Mouse (Mus musculus): Measurements from ENCODE around the gene Ptprq.
A peak's percentile ranks its signal among the peaks of the same experiment; 100 is the strongest.

Ptprq gene

DNA sequence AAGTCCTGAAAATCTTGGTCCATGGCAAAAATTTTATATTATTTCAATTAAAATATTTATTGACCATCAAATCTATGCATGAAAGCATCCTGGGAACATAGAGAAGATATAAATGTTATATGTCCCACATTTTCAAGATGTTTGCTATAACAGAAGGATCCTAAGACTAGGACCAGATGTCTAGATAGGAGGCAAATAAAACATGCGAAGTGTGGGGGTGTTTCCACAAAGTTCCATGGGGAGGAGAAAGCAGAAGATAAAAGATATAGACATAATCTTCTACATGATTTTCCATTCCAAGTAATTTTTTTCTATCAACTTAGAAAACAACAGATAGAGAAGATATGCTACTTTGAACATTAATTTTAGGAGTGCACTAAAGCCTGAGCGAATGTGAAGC lies 70.2 kb downstream of the Ptprq start:
- DNase-seq (ENCODE audit: extremely low read depth, low read depth) = no peak

GRCm38 (mm10) chr10:107628104-107628503 lies 91.7 kb downstream of the Ptprq start:
- no peak for DNase-seq (ENCODE audit: extremely low read depth, low read depth)

GRCm38 (mm10) chr10:107626648-107627047 lies 93.2 kb downstream of the Ptprq start:
- no peak for DNase-seq (ENCODE audit: extremely low read depth, low read depth)

GRCm38 (mm10) chr10:107624211-107624610 lies 95.6 kb downstream of the Ptprq start:
- no peak for DNase-seq (ENCODE audit: extremely low read depth, low read depth)

DNA sequence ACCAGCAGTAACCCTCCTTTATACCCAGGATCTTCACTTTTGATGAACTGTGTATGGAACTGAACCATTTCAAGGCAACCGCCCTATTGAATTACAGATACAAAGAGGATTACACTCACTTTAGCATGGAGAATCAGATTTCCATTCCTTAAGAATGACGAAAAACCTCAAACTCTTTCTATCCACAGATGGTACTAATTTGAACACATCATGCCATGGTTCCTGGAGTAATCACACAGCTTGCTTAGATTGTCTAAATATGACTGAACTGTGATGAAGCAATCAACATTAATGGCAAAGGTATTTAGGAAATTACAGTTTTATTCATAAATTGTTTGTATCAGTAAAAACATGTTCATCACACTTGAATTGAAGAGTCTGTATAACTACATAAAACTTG lies 104.4 kb downstream of the Ptprq start:
- no peak for DNase-seq (ENCODE audit: extremely low read depth, low read depth)

DNA sequence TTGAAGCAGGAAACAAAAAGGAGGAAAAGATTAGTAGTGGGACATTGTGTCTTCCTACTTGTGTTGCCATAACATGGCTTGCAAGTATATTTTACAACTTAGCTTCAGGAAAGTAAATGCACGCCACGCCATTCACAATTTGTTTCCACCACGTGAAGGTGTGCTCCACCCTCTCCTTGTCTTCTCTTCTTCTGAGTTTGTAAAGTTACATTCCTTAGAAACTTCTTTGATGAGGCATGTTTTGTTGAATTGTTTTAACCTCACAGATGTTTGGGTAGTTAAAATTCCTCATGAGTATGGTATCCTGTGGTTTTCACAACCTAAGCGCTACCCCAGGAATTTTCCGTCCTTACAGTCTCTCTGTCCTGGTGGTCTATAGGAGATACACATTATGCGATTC lies 118.5 kb downstream of the Ptprq start:
- no peak for DNase-seq (ENCODE audit: extremely low read depth, low read depth)

DNA sequence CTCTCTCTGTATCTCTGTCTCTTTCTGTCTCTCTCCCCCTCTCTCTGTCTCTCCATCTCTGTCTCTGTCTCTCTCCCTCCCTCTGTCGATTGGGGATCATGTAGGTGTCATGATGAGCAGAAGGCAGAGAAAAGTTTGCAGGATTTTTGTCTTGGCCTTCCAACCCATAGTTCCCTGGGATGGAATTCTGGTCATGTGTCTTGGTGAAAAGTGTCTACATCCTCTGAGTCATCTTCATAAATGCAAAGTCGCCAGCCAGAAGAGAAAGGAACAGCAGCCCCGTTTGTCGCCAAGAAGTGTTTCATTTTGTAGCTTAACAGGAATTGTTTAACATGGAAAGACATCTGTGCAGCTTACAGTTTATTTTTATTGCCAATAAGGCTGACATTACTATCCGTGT lies 136.5 kb downstream of the Ptprq start:
- no peak for DNase-seq (ENCODE audit: extremely low read depth, low read depth)

- no peak for DNase-seq (ENCODE audit: extremely low read depth, low read depth)
Observed at GRCm38 (mm10) chr10:107569044-107569443, 150.8 kb downstream of the Ptprq start.

DNA sequence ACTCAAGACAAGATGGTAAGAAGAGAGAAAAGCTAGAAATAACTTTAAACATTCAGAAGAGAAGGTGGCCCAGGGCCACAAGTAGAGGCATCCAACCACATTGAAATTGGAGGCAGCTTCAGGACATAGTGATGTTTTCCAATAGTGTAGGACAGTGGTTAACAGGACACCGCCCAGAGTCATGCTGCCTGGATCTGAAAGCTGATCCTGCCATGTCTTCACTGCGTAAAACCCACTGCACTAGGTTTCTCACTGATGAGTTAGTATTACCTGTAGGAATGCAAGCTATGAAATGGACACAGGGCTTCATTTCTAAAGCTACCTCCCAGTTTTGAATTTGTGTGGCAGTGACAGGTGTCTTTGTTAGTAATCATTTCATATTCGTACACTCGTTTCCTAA lies 151.6 kb downstream of the Ptprq start:
- no peak for DNase-seq (ENCODE audit: extremely low read depth, low read depth)

- DNase-seq (ENCODE audit: extremely low read depth, low read depth) = no peak
Observed at GRCm38 (mm10) chr10:107562875-107563274, 157.0 kb downstream of the Ptprq start.

DNA sequence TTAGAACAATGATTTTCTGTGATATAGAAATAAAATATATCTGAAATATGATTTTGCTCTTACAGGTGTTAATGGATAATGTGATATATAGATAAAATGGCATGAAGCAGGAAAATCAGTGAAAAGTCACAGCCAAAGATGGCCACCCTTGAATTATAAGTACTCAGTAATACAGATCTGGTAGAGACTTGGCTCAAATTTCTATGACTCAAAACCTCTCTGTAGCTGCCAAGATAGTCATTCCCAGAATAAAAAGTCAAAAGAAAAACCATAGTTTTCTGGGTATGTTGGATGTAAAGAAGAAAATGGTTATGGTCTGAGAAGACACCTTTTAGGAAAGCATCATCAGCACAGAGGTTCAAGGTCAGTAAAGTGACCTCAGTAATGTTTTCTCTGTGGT lies 159.0 kb downstream of the Ptprq start:
- no peak for DNase-seq (ENCODE audit: extremely low read depth, low read depth)

DNA sequence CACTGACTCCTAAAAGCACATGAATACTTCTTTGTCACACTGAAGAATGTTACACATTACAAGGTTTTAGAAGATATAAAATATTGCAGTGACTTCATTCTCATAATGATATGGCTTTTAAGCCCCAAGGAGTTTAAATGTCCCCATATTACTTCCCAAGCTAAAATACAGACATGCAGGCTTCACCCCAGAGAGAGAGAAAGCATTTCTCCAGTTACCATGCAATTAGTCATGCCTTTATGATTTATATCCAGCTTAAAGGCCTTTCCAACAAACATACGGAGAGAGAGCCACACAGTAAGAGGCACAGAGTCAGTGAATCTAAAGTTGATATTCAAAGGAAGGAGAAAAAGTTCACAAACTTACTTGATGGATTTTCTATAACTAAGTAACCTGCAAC lies 176.8 kb downstream of the Ptprq start:
- DNase-seq (ENCODE audit: extremely low read depth, low read depth) = no peak

- DNase-seq (ENCODE audit: extremely low read depth, low read depth) = no peak
Observed at GRCm38 (mm10) chr10:107528758-107529157, 191.1 kb downstream of the Ptprq start.

DNA sequence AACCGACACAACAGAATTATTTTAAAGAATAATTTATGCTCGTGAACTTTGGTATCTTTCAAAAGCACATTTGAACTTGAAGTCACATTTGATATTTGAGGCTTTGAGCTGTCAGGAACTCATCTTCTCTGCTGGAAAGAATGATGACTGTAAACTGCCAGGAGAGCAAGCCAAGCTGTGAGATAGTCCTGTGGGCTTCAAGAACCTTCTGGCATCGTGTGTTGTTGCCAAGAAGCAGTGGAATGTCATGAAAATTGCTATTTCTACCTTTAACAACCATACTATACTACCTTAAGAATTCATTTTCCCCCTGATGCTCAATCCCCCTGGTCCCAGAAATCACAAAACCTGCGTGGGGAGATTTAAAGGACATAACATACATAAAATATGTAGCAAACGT lies 200.6 kb downstream of the Ptprq start:
- DNase-seq (ENCODE audit: extremely low read depth, low read depth) = no peak

GRCm38 (mm10) chr10:107516641-107517040 lies 203.2 kb downstream of the Ptprq start:
- no peak for DNase-seq (ENCODE audit: extremely low read depth, low read depth)

- no peak for DNase-seq (ENCODE audit: extremely low read depth, low read depth)
Observed at GRCm38 (mm10) chr10:107514735-107515134, 205.1 kb downstream of the Ptprq start.

DNA sequence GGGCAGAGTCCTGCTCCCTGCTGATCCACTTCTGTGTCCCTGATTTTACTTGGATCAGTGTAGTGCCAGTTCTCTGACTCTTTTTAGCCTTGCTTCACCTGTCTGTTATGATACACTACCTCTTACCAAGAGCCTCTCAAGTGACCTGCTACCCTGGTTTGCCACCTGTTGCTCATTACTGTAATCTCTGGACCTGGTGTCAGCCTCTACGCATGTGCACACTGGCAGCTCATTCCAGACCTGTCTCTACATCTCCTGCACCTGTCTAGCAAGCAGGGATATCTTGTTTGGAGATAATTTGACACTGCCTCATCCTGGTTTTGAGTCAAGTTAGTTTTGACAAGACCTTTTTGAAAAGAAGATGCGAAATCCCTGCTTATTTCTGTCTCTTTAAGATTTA lies 213.5 kb downstream of the Ptprq start:
- no peak for DNase-seq (ENCODE audit: extremely low read depth, low read depth)

DNA sequence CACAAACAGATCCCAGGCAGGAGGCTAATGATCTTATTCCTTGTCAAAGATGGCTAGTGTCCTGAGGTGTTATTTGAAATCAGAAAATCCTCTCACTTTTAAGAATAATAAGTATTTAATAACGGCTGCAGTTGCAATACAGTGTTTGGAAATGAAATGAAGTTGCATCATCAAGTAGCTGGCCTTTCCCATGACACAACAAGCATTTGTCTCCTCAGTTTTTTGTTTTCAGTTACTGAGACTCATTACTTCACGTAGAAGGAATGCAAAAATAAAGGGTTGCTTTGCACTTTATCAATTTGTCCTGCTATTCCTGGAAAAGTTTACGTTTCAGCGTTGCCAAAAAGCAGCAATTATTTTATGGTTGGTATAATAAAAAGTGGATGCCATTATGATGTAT lies 216.4 kb downstream of the Ptprq start:
- no peak for DNase-seq (ENCODE audit: extremely low read depth, low read depth)

GRCm38 (mm10) chr10:107502193-107502592 lies 217.7 kb downstream of the Ptprq start:
- no peak for DNase-seq (ENCODE audit: extremely low read depth, low read depth)

- DNase-seq (ENCODE audit: extremely low read depth, low read depth) = no peak
Observed at GRCm38 (mm10) chr10:107499656-107500055, 220.2 kb downstream of the Ptprq start.

GRCm38 (mm10) chr10:107496402-107496801 lies 223.4 kb downstream of the Ptprq start:
- DNase-seq (ENCODE audit: extremely low read depth, low read depth) = peak; percentile 34

DNA sequence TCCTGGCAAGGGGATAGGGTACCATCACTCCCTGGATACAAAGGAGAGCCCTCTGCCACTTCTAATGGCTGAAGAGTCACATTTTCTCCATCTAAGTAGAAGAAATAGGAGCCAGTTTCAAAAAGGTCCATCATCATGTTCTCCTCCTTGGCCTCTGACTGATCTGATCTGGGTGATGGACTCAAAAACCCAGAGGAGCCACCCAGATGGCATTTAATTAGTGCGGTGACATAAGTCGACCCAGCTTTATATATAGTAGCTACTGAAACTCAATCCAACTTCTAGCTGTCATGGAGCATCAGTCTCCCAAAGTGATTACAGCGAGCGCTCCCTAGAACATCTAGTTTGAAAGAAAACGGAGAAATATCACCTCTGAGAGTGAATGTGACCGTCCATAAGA lies 225.3 kb downstream of the Ptprq start, which contains the start of gene Myf6:
Gene Myf6, minus strand, starts transcription at position 170 of the 400 bp plus-strand sequence.
- no peak for DNase-seq (ENCODE audit: extremely low read depth, low read depth)

GRCm38 (mm10) chr10:107493580-107494474 lies 226.0 kb downstream of the Ptprq start:
- no peak for DNase-seq (ENCODE audit: extremely low read depth, low read depth)

Measured in MEL-GATA-1-ER (cell line).